In genomic region chr9:43000070-43000469, GRCm38 (mm10) we compare ENCODE assay signal across 10 mouse cellular contexts. TPM values are rescaled to one million over a fixed set of nuclear protein-coding genes. Genes with fewer than 3 reads are reported as not detected.
DNase-seq lines count a peak whose midpoint lies in the region; ATAC-seq lines count a peak whose summit lies in the region.
"Had no signal": no experiment of that assay in that cellular context is flagged by ENCODE, and none has a peak within 500 bp of the region (broad histone marks: within the 10 kb centered on the region; RNA-seq: fewer than 3 reads in every experiment).

No protein-coding gene starts in this region.

- peaks cover 88% of the 10 kb centered on the region for H3K36me3 ChIP-seq in midbrain, embryonic 10.5 days

- peak; percentile 58 for ATAC-seq in megakaryocyte progenitor cell, adult 5-6 weeks (replicated peaks; ENCODE audit: poor library complexity)

- H3K4me1 ChIP-seq in midbrain, embryonic 10.5 days, result no peaks in the 10 kb centered on the region

- peak; percentile 67 for DNase-seq in adrenal gland, postnatal 14 days
- DNase-seq in adrenal gland, adult 18-20 months (ENCODE audit: low spot score in 2 of 2), result no peak
- peak; percentile 86 for DNase-seq in layer of hippocampus, adult 11-12 months (ENCODE audit: low spot score)
- no peak for DNase-seq in layer of hippocampus, postnatal 36 days
- peak; percentile 53 for DNase-seq in ES-CJ7 (ENCODE audit: low read depth, low spot score)
- DNase-seq in embryo, embryonic 11.5 days (ENCODE audit: low read depth, low spot score), result peak; percentile 24
- no peak for DNase-seq in midbrain, embryonic 10.5 days (ENCODE audit: low spot score)

- 93% methylated on average over 1 of the region's 1 CpGs for WGBS in midbrain, embryonic 10.5 days

- no peak overlapping the region for H3K27ac ChIP-seq in midbrain, embryonic 10.5 days (replicated peaks)

- no peaks in the 10 kb centered on the region for H3K9me3 ChIP-seq in midbrain, embryonic 10.5 days (replicated peaks)

- H3K4me3 ChIP-seq in midbrain, embryonic 10.5 days, result no peak overlapping the region
- H3K4me3 ChIP-seq: erythroblast, embryonic 14.5 days had no signal

- no peaks in the 10 kb centered on the region for H3K27me3 ChIP-seq in midbrain, embryonic 10.5 days (ENCODE audit: low read depth, poor library complexity, severe bottlenecking)

RNA-seq across cellular contexts. Expression of gene Grik4, which starts 55.8 kb away (rescaled TPM):
- total RNA-seq in adrenal gland, postnatal 14 days (2021), result 1.3 and 1.5 TPM in 2 replicates
- 1 to 10 TPM; 1.2 to 1.5 TPM for total RNA-seq in adrenal gland, adult 18-20 months (2021)
- total RNA-seq in layer of hippocampus, postnatal 36 days (2021), result 10 to 100 TPM; 55.7 to 58.8 TPM
- total RNA-seq in megakaryocyte progenitor cell, adult 5-6 weeks (2015), result not detected in 2 replicates
- not detected in 2 replicates for total RNA-seq in megakaryocyte progenitor cell, adult 5-6 weeks (2017)
- polyA plus RNA-seq in midbrain, embryonic 10.5 days (2016; fragmentation: Nextera tagmentation; extraction: Ambion mirVana), result 1.7 and 3.0 TPM in 2 replicates
- polyA plus RNA-seq: C2C12; erythroblast, embryonic 14.5 days had no signal

Comparison
In these comparisons a context has a peak if more than half of its experiments do, and no peak if none do; other contexts are left out.
1. DNase-seq: peak in adrenal gland, postnatal 14 days (single experiment), layer of hippocampus, adult 11-12 months (single experiment), ES-CJ7 (single experiment) and embryo, embryonic 11.5 days (single experiment); none in adrenal gland, adult 18-20 months (0 of 2), layer of hippocampus, postnatal 36 days (0 of 2) and midbrain, embryonic 10.5 days (single experiment).
2. RNA of gene Grik4, which starts 55.8 kb away (total RNA-seq): 55.7 to 58.8 TPM in layer of hippocampus, postnatal 36 days; 1.2 to 1.5 TPM in adrenal gland, adult 18-20 months, 1.3 to 1.5 TPM in adrenal gland, postnatal 14 days and not detected in megakaryocyte progenitor cell, adult 5-6 weeks; every median in the first group is over 10 times any median in the second.